Mouse (Mus musculus): ENCODE results near the gene Hnrnpa1. TPM values are rescaled to one million over a fixed set of nuclear protein-coding genes. Genes with fewer than 3 reads are reported as not detected.

The Hnrnpa1 gene
- polyA plus RNA-seq (2017; shearing (Covaris generic)) = 100 to 1,000 TPM; 125 to 170 TPM

GRCm38 (mm10) chr15:103240160-103241028 lies at the start of gene Hnrnpa1:
TSS of gene Hnrnpa1 (plus strand) at chr15:103240432.

GRCm38 (mm10) chr15:103239685-103240159 lies 510 bp upstream of the Hnrnpa1 start, which contains the start of gene Cbx5:
TSS of gene Cbx5 (minus strand) at chr15:103239816.

GRCm38 (mm10) chr15:103257790-103258728 lies 17.8 kb downstream of the Hnrnpa1 start, which contains the start of gene Nfe2:
TSS of gene Nfe2 (minus strand) at chr15:103258403.

GRCm38 (mm10) chr15:103272419-103273279 lies 32.4 kb downstream of the Hnrnpa1 start, which contains the start of gene Copz1:
TSS of gene Copz1 (plus strand) at chr15:103272714.

Other genes with a start within 250 kb of the Hnrnpa1 start
- under 1 TPM in 1 of 2 experiments, not detected in 1; 0.33 TPM for gene Hoxc8, start 249.8 kb upstream of the Hnrnpa1 start, polyA plus RNA-seq (2017; shearing (Covaris generic))
- under 1 TPM in 1 of 2 experiments, not detected in 1; 0.11 TPM for gene Hoxc6, start 242.2 kb upstream of the Hnrnpa1 start, polyA plus RNA-seq (2017; shearing (Covaris generic))
- not detected for gene Hoxc4, start 221.5 kb upstream of the Hnrnpa1 start, polyA plus RNA-seq (2017; shearing (Covaris generic))
- gene Smug1, start 73.3 kb upstream of the Hnrnpa1 start, polyA plus RNA-seq (2017; shearing (Covaris generic)) = 1 to 10 TPM; 6.4 to 7.3 TPM
- 10 to 100 TPM in 1 of 2 experiments, 1 to 10 TPM in 1; 8.8 to 11.4 TPM for gene Cbx5, start 616 bp upstream of the Hnrnpa1 start, polyA plus RNA-seq (2017; shearing (Covaris generic))
- gene Nfe2, start 18.0 kb downstream of the Hnrnpa1 start, polyA plus RNA-seq (2017; shearing (Covaris generic)) = 1 to 10 TPM in 1 of 2 experiments, under 1 TPM in 1; 0.48 to 1.9 TPM
- 100 to 1,000 TPM; 175 to 181 TPM for gene Copz1, start 32.3 kb downstream of the Hnrnpa1 start, polyA plus RNA-seq (2017; shearing (Covaris generic))
- gene Gpr84, start 70.2 kb downstream of the Hnrnpa1 start, polyA plus RNA-seq (2017; shearing (Covaris generic)) = not detected
- gene Zfp385a, start 99.7 kb downstream of the Hnrnpa1 start, polyA plus RNA-seq (2017; shearing (Covaris generic)) = under 1 TPM in 1 of 2 experiments, not detected in 1; 0.57 TPM
- gene Itga5, start 126.3 kb downstream of the Hnrnpa1 start, polyA plus RNA-seq (2017; shearing (Covaris generic)) = 1 to 10 TPM; 2.8 to 3.4 TPM
- under 1 TPM in 1 of 2 experiments, not detected in 1; 0.68 TPM for gene Gtsf1, start 190.0 kb downstream of the Hnrnpa1 start, polyA plus RNA-seq (2017; shearing (Covaris generic))
- not detected for gene Gtsf2, start 208.0 kb downstream of the Hnrnpa1 start, polyA plus RNA-seq (2017; shearing (Covaris generic))
- 100 to 1,000 TPM in 1 of 2 experiments, 10 to 100 TPM in 1; 90.2 to 144 TPM for gene Nckap1l, start 213.4 kb downstream of the Hnrnpa1 start, polyA plus RNA-seq (2017; shearing (Covaris generic))